Mouse (Mus musculus) heart, adult 2 months (tissue): ENCODE data around the gene Zfp128.

ENCODE experiments used
- CTCF ChIP-seq: fragments of 200-600 bp; IDR thresholded peaks from 2 replicates; pipeline ENCODE4 v1.8.1; 2022; ENCODE audit warnings: antibody characterized with exemption, mild to moderate bottlenecking, moderate library complexity
- EP300 ChIP-seq: fragments of 200-500 bp; IDR thresholded peaks from 2 replicates; pipeline ENCODE4 v1.6.1; 2011; ENCODE audit warnings: low read depth, low read length, control low read depth; ENCODE audit not compliant: insufficient read depth

DNA sequence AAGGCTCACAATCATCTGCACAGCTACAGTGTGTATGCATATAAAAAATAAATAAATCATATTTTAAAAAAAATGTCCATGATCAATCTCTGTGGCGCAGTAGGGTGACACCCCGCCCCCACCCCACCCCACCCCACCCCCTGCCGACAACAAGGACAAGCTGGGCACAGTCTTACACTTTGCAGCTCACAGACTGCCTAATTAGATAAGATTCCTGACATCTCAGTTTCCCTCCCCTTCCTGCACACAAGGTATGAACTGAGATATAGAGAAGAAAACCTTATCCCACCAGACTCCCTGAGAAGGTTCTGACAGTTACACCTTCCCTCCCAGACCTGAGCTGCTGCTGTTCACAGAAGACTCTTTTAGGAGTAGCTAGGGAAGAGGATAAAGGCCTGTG lies 53.8 kb downstream of the Zfp128 start:
- no peak for TF ChIP-seq EP300
- no peak for TF ChIP-seq CTCF
